Mouse (Mus musculus) ES-E14 (cell line): ENCODE measurements around the gene Cbx8. TPM values are rescaled to one million over a fixed set of nuclear protein-coding genes. Genes with fewer than 3 reads are reported as not detected.

Experiments
- DNase-seq: peaks from one replicate; pipeline ENCODE4 v3.0.0-alpha.2; 2013; ENCODE audit warnings: low read depth, low spot score
- H3K27ac ChIP-seq: 2 replicates; pipeline ENCODE4 v1.5.1; 2012; ENCODE audit warnings: low read depth, mild to moderate bottlenecking, low read length, moderate library complexity, mixed read lengths; ENCODE audit not compliant: poor library complexity, insufficient read depth, severe bottlenecking
- H3K36me3 ChIP-seq: 2 replicates; pipeline ENCODE4 v1.6.1; 2012; ENCODE audit warnings: mild to moderate bottlenecking, low read length, moderate library complexity, mixed read lengths; ENCODE audit not compliant: control insufficient read depth, poor library complexity, insufficient read depth, severe bottlenecking
- H3K4me1 ChIP-seq, 2 experiments: fragments of 150-350 bp in 1 of 2; sonication (generic) in 1 of 2; 2 replicates each; pipeline ENCODE4 v1.6.1; 2012; ENCODE audit warnings: low read length in 2 of 2, mild to moderate bottlenecking in 1 of 2, mixed read lengths in 1 of 2; ENCODE audit not compliant: control insufficient read depth in 2 of 2, insufficient read depth in 2 of 2, poor library complexity in 1 of 2
- H3K4me3 ChIP-seq, 2 experiments: fragments of 150-350 bp in 1 of 2; sonication (generic) in 1 of 2; 2 replicates each; pipeline ENCODE4 v1.5.1; 2012; ENCODE audit warnings: low read length in 2 of 2, low read depth in 1 of 2, mild to moderate bottlenecking in 1 of 2, mixed read lengths in 1 of 2; ENCODE audit not compliant: insufficient read depth in 1 of 2, poor library complexity in 1 of 2, severe bottlenecking in 1 of 2
- H3K9ac ChIP-seq: 2 replicates; pipeline ENCODE4 v1.6.1; 2012; ENCODE audit warnings: low read depth, mild to moderate bottlenecking, low read length, mixed read lengths; ENCODE audit not compliant: poor library complexity, insufficient read depth, severe bottlenecking
- H3K9me3 ChIP-seq: fragments of 150-350 bp; sonication (generic); 2 replicates; pipeline ENCODE4 v1.6.1; 2012; ENCODE audit warnings: low read depth, mild to moderate bottlenecking, low read length; ENCODE audit not compliant: control insufficient read depth, insufficient read depth
- CHD2 ChIP-seq: IDR thresholded peaks from 2 replicates; pipeline ENCODE4 v1.6.1; 2014; ENCODE audit warnings: mild to moderate bottlenecking, low read depth, low read length, inconsistent platforms
- HCFC1 ChIP-seq: IDR thresholded peaks from 2 replicates; pipeline ENCODE4 v1.6.1; 2012; ENCODE audit warnings: low read length, inconsistent platforms, borderline replicate concordance; ENCODE audit not compliant: insufficient read depth
- MAFK ChIP-seq: IDR thresholded peaks from 2 replicates; pipeline ENCODE4 v1.6.1; 2014; ENCODE audit warnings: mild to moderate bottlenecking, low read depth, low read length, inconsistent platforms; ENCODE audit not compliant: insufficient read depth
- ZC3H11A ChIP-seq: IDR thresholded peaks from 2 replicates; pipeline ENCODE4 v1.6.1; 2012; ENCODE audit warnings: low read depth, mild to moderate bottlenecking, inconsistent platforms, low read length, borderline replicate concordance
- ZNF384 ChIP-seq: IDR thresholded peaks from 2 replicates; pipeline ENCODE4 v1.6.1; 2012; ENCODE audit warnings: low read depth, low read length, inconsistent platforms
- in situ Hi-C, 2 experiments: fragments of 600-800 bp; cut with MboI; formaldehyde crosslinking; loops; one replicate each; pipeline ENCODE4 v1.15.1; 2025; ENCODE audit warnings: low sequenced_read_pairs in 2 of 2, inconsistent platforms in 1 of 2; ENCODE audit not compliant: unreplicated experiment in 2 of 2
- total RNA-seq: library from RNA; depleted of rRNA; stranded (reverse); fragments of 300-350 nt; gene quantifications from 2 replicates; pipeline ENCODE4 v1.2.3, GENCODE M21; 2012

The Cbx8 gene
- total RNA-seq, 1 experiment, result 1.2 TPM

- H3K9ac ChIP-seq, result no peak overlapping the region
- in situ Hi-C loops, result loop anchor here in 1 of 2 experiments (5.0 to 25.0 kb wide), 3 partner anchors 36 to 1149 kb away; partner anchors contain the start of gene Bahcc1
- no peak for DNase-seq
- H3K9me3 ChIP-seq, result no peaks in the 10 kb centered on the region
- H3K27ac ChIP-seq, result no peak overlapping the region
- H3K4me1 ChIP-seq, result peaks cover 0 to 15% of the 10 kb centered on the region in 2 experiments; a peak in 1 of 4 replicates
- no peaks in the 10 kb centered on the region for H3K36me3 ChIP-seq
- H3K4me3 ChIP-seq, result no peak overlapping the region
- TF ChIP-seq CHD2, result no peak
- TF ChIP-seq HCFC1, result no peak
- TF ChIP-seq MAFK, result no peak
- no peak for TF ChIP-seq ZC3H11A
- TF ChIP-seq ZNF384, result no peak
Measured at GRCm38 (mm10) chr11:119088391-119089234, 47.8 kb upstream of the Cbx8 start.

DNA sequence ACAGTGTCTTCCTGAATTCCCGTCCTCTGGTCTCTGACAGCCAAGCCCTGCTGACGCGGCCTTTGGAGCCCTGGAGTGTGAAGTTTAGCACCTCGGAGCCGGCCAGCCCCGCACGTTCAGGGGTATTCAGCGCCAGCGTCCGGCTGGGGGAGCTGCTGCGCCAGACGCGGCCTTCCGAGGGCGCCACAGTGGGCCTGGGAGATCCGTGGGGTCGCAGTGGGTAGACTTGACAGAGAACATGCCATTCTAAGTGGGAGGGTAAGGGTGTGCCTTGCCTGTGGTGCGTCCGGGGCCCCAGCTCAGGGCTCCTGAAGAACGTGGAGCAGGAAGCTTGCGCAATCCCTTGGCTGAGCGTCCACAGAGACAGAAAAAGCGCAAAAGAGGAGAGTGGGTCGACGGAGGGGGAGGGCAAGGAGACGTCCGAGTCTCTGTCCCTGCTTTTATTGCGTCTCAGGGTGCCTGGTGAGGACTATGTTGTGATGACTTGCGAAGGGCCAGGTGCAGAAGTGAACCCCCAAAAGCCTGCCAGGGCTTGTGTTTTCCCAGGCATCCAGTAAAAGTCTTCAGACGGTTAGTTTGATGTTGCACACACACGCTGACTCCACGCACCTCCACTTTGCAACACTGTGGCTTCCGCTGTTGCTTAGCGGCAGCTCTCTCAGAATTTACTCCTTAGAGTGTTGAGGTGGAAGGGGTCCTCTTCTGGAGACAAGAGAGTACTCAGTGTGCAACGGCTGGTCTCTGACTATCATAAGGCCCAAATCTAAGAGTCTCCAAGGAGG, 46.7 kb upstream of the Cbx8 start:
- DNase-seq, result no peak
- Histone ChIP-seq H3K9me3 (no peaks in the 10 kb centered on the region), H3K4me3 (no peak overlapping the region), H3K4me1 (peaks cover 0 to 20% of the 10 kb centered on the region in 2 experiments; a peak in 2 of 4 replicates), H3K27ac (no peak overlapping the region), H3K9ac (no peak overlapping the region), H3K36me3 (no peaks in the 10 kb centered on the region)
- in situ Hi-C loops, result loop anchor here in 1 of 2 experiments (5.0 to 25.0 kb wide), 3 partner anchors 35 to 1150 kb away; partner anchors contain the start of gene Bahcc1
- TF ChIP-seq ZC3H11A (no peak), ZNF384 (no peak)

- peaks cover 0 to 28% of the 10 kb centered on the region in 2 experiments; a peak in 2 of 4 replicates for H3K4me1 ChIP-seq
- H3K4me3 ChIP-seq, result peak within 1 kb of the TSS; percentile 62 to 83
- TF ChIP-seq CHD2 (no peak), HCFC1 (no peak), ZNF384 (no peak), MAFK (no peak), ZC3H11A (no peak)
- peak; percentile 85 for DNase-seq
- in situ Hi-C loops, result loop anchor here in 1 of 2 experiments (5.0 to 25.0 kb wide), 3 partner anchors 34 to 1151 kb away; partner anchors contain the start of gene Bahcc1
- H3K36me3 ChIP-seq, result no peaks in the 10 kb centered on the region
- H3K9ac ChIP-seq, result peak within 1 kb of the TSS; percentile 63
- H3K9me3 ChIP-seq, result no peaks in the 10 kb centered on the region
- H3K27ac ChIP-seq, result no peak within 1 kb of the TSS
Measured at GRCm38 (mm10) chr11:119086144-119086971, 45.6 kb upstream of the Cbx8 start, which contains the start of gene Cbx4. TSS of gene Cbx4 (minus strand) at chr11:119086221.

DNA sequence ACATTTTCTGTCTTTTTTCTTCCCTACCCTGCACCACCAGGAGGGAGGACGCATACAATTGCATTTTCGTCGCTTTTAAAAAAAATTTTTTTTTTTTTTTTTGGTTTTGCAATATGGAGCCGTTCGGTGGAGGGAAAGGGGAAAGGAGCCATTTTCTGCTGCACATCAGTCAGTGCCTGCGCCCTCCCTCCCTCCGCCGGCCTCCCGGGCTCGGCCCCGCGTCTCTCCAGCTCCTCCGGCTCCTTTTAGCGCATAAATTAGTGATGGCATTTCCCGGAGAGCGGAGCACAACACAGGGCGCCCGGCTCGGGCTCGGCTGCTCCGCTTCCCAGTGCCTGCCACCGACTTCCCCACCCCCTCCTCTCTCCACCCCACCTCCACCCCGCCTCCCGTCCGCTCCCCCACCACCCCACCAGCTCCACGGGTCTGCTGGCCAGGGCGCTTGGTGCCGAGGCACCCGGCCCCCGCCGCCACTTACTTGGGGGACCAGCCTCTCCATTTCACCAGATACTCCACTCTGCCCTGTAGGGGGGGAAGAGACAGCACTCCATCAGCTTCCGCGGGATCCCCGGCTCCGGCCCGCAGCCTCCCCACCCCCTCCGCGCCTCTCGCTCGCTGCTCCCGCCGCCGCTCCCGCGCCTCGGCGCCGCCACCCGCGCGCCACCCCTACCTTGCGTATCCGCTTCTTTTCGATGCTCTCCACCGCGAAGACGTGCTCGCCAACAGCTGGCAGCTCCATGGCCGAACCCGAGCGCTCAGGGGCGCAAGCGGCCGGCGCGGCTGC, 44.7 kb upstream of the Cbx8 start:
- H3K36me3 ChIP-seq, result no peaks in the 10 kb centered on the region
- in situ Hi-C loops, result loop anchor here in 1 of 2 experiments (5.0 to 25.0 kb wide), 3 partner anchors 33 to 1152 kb away; partner anchors contain the start of gene Bahcc1
- H3K4me3 ChIP-seq, result peak overlapping the region; percentile 62 to 83; a peak in 3 of 4 replicates
- no peak for DNase-seq
- peaks cover 0 to 32% of the 10 kb centered on the region in 2 experiments; a peak in 2 of 4 replicates for H3K4me1 ChIP-seq
- peak overlapping the region; percentile 63 for H3K9ac ChIP-seq
- H3K27ac ChIP-seq, result no peak overlapping the region
- peak; percentile 46; the same call in 1 of the 2 replicates for TF ChIP-seq HCFC1
- TF ChIP-seq CHD2, result no peak
- peak; percentile 77 for TF ChIP-seq ZNF384
- TF ChIP-seq ZC3H11A, result no peak
- H3K9me3 ChIP-seq, result no peaks in the 10 kb centered on the region
